Mouse (Mus musculus): Measurements from ENCODE around the gene Zp1. TPM values are rescaled to one million over a fixed set of nuclear protein-coding genes. Genes with fewer than 3 reads are reported as not detected.

The Zp1 gene
- polyA plus RNA-seq (2015; fragmentation: Nextera tagmentation; extraction: Ambion mirVana) = 0.21 and 0.27 TPM in 2 replicates

DNA sequence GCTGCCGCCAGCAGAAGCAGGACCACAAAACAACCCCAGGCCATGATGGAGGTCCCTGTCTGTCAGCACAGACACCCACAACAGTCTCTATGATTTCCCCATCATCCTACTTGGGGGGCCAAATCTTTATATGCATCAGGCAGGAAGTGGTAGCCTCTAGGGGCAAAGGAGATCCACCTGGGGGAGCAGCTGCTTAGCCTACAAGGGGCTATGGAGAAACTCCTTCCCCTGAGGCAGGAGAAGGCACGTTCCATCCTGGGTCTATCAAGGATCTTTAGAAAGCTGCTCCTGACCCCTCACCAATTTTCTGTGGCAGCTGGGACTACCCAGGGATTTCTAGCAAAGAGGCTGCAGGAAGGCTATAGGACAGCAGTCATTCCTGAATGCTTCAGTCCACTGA lies at the start of gene Zp1:
Gene Zp1, minus strand, starts transcription at position 101 of the 400 bp plus-strand sequence.
- H3K4me2 ChIP-seq = no peak within 1 kb of the TSS
- 62% methylated on average over 2 of the region's 2 CpGs for WGBS
- ATAC-seq (ENCODE audit: low FRiP score, low read depth) = no peak
- H3K4me3 ChIP-seq = no peak within 1 kb of the TSS
- no peak within 1 kb of the TSS for H3K9ac ChIP-seq
- H3K36me3 ChIP-seq = no peaks in the 10 kb centered on the region
- no peak within 1 kb of the TSS for H3K27ac ChIP-seq (replicated peaks)
- 0 out of 2 replicates have a peak, but pooled peaks cover 4% of the 10 kb centered on the region for H3K4me1 ChIP-seq (replicated peaks)
- no peaks in the 10 kb centered on the region for H3K9me3 ChIP-seq
- H3K27me3 ChIP-seq = no peaks in the 10 kb centered on the region

DNA sequence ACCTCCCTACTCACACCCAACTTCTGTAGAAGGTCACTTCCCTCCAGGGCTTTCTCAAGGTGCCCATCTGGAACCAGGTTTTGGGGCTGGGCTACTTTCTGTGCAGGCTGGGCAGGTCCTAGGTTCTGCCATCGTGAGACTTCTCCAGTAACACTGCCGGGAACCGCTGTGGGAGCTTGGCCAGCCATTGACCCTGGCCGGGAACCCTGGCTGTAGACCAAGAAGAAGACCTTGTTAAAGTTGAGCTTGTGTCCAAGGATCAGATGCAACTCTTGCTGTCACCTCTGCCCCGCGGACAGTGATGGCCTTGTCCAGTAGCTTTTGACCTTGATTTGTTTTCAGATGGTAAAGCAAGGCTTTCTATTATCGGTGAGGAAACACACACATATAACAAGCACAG lies 48.1 kb upstream of the Zp1 start:
- Histone ChIP-seq H3K4me1 (replicated peaks) (no peaks in the 10 kb centered on the region), H3K27ac (replicated peaks) (no peak overlapping the region), H3K9ac (no peak overlapping the region), H3K4me2 (no peak overlapping the region), H3K27me3 (no peaks in the 10 kb centered on the region), H3K9me3 (peaks cover 4% of the 10 kb centered on the region; the same call in 1 of the 2 replicates), H3K4me3 (no peak overlapping the region), H3K36me3 (no peaks in the 10 kb centered on the region)
- ATAC-seq (ENCODE audit: low FRiP score, low read depth) = no peak
- WGBS = 95% methylated on average over 7 of the region's 7 CpGs

DNA sequence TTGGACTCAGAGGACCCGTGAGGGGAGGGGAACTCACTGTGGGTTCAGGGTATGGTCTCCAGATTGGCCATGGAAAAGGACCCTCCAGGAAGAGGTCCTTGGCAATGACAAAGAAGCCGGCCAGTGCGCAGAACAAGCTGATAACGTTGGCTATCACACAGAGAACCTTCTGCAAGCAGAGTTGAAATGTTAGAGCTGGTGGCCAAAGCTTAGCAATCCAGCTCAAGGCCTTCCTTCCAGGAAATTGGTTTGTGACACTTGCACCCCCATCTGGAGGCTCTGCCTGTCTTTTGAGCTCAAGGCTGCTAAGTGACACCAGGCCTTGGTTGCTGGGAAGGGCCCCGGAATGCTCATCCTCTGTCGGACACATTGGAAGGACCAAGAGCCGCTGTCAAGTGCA lies 45.3 kb upstream of the Zp1 start:
- no peak overlapping the region for H3K27ac ChIP-seq (replicated peaks)
- no peak overlapping the region for H3K4me2 ChIP-seq
- no peaks in the 10 kb centered on the region for H3K36me3 ChIP-seq
- WGBS = 93% methylated on average over 7 of the region's 7 CpGs
- no peak overlapping the region for H3K4me3 ChIP-seq
- H3K9ac ChIP-seq = no peak overlapping the region
- no peak for ATAC-seq (ENCODE audit: low FRiP score, low read depth)
- no peaks in the 10 kb centered on the region for H3K27me3 ChIP-seq
- H3K4me1 ChIP-seq (replicated peaks) = no peaks in the 10 kb centered on the region
- no peaks in the 10 kb centered on the region for H3K9me3 ChIP-seq

DNA sequence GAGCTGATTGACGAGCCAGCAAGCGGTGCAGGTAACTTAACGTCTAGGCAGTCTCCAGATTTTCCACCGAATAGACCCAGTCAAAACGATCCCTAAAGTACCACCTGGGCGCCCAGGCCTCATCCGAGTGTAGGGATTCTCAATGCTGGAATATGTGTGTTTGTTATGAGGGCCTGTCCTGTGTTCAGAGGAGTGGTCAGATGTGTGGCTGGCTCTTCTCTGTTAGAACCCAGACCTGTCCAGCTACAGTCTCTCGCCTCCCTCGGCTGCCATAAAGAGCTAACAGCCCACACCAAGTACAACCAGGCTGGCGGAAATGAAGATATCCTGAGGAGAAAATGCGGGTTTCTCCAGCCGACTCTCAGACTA lies 39.5 kb upstream of the Zp1 start:
- no peaks in the 10 kb centered on the region for H3K27me3 ChIP-seq
- peak; percentile 54; the same call in 1 of the 2 replicates for ATAC-seq (ENCODE audit: low FRiP score, low read depth)
- 46% methylated on average over 12 of the region's 12 CpGs for WGBS
- H3K9me3 ChIP-seq = no peaks in the 10 kb centered on the region
- no peaks in the 10 kb centered on the region for H3K36me3 ChIP-seq
- peaks cover 3% of the 10 kb centered on the region for H3K4me1 ChIP-seq (replicated peaks)
- H3K4me3 ChIP-seq = no peak overlapping the region
- H3K9ac ChIP-seq = peak overlapping the region; percentile 14; the same call in 1 of the 2 replicates
- H3K4me2 ChIP-seq = no peak overlapping the region
- H3K27ac ChIP-seq (replicated peaks) = no peak overlapping the region

DNA sequence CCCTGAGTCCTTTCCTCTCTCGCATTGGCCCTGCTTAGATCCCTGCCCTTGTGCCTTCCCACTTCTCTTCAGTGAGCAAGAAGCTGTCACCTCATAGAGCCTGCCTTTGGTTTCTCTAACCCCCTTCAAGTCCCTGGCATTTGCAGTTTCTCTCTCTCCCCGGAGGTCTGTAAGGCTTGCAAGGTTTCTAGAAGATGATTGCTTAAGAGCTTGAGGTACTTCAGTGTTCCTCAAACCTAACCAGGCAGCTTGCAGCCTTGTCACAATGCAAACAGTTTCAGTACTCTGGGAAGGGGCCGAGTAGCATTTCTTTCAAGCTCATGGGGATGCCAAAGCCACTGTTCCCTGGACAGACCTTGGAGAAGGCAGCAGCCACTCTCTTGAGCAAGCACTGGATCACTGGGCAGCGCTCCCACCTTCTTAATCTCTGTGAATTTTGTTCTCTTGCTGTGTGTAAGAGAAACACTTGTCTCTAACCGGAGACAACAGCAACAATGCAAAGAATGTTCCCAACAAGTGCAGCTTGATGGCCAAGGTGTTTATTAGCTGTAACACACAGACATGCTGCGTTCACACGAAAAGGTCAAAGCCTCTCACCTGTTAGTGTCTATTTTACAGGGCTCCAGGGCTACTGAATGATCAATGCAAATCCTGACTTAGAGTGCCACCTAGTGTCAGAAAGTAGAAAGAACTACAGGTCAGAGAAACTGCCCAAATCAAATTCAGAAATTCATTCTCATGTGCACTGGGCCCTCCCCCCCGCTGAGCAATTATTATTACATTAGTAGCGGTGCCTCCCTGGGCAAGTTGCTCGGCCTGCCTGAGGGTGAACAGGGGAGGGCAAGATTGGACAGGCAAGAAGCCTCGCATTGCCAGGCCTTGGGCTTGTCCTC lies 38.9 kb upstream of the Zp1 start:
- H3K4me2 ChIP-seq = no peak overlapping the region
- H3K27ac ChIP-seq (replicated peaks) = no peak overlapping the region
- no peak overlapping the region for H3K4me3 ChIP-seq
- H3K4me1 ChIP-seq (replicated peaks) = peaks cover 3% of the 10 kb centered on the region
- no peaks in the 10 kb centered on the region for H3K36me3 ChIP-seq
- 34% methylated on average over 11 of the region's 11 CpGs for WGBS
- ATAC-seq (ENCODE audit: low FRiP score, low read depth) = peak; percentile 87
- no peaks in the 10 kb centered on the region for H3K27me3 ChIP-seq
- H3K9ac ChIP-seq = peak overlapping the region; percentile 14; the same call in 1 of the 2 replicates
- no peaks in the 10 kb centered on the region for H3K9me3 ChIP-seq

DNA sequence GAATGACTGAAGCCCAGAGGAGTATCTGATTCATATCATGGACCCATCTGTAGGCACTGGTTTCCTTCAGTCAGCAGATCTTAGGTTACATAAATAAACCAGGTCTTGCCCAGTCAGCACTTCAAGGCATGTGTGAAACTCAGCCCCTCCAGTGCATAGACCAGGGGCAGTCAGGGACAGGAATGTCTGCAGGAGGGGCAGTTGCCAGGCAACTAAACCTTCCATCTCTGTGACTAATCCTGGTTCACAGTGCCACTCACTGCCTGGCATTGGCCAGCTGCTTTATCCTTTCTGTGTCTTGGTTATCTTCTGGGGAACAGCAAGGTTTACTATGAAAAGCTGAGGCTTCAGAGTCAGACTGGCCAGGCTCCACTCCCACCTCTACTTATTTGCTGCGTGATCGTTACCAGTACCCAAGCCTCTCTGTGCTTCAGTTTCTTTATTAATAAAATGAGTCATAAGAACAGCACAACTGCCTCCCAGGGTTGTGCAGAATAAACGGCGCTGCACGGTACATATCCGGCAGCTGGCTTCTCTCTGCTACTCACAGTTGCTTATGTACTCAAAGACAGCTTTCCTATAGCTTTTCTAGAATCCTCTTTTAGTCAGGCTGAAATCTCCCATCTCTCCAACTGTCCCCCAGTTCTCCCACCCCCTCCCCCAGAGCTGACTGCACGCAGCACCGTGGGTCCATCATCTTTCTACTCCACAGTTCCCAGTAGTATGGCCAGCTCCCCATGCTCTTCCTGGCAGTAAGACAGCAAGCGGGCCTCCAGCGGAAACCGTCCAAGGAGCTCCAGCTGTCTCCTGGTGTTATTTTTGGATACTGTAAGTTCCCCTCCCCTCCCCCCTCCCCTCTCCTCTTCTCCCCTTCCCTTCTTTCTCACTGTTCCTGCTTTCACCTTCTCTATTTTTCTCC lies 31.8 kb upstream of the Zp1 start:
- Histone ChIP-seq H3K9me3 (no peaks in the 10 kb centered on the region), H3K9ac (0 out of 2 replicates have a peak overlapping the region, but pooled peaks have one; percentile 3), H3K4me1 (replicated peaks) (peaks cover 20% of the 10 kb centered on the region), H3K4me2 (0 out of 2 replicates have a peak overlapping the region, but pooled peaks have one; percentile 4), H3K4me3 (no peak overlapping the region), H3K27me3 (no peaks in the 10 kb centered on the region), H3K27ac (replicated peaks) (no peak overlapping the region), H3K36me3 (no peaks in the 10 kb centered on the region)
- WGBS = 60% methylated on average over 11 of the region's 11 CpGs
- no peak for ATAC-seq (ENCODE audit: low FRiP score, low read depth)

DNA sequence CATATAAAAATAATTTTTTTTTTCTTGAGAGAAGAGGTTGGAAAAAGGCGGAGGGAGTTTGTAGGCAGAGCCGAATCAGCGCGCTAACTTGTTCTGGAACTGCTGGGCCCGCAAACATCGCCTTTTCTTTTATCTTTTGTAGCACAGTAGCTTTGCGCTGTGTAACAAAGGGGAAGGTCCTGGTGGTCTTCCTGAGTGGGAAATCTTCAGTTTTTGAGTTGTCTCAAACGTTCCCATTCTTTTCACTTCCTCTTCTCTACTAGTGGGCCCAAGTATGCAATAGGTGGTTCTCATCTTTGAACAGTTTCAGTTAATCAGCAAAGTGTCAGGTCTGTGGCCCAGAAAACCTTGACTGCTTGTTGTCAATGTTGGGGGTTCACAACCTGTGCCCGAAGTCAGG lies 29.1 kb upstream of the Zp1 start:
- no peaks in the 10 kb centered on the region for H3K27me3 ChIP-seq
- peak overlapping the region; percentile 39 for H3K9ac ChIP-seq
- peak overlapping the region; percentile 100 for H3K4me2 ChIP-seq
- H3K36me3 ChIP-seq = peaks cover 6% of the 10 kb centered on the region
- peak overlapping the region; percentile 76 for H3K4me3 ChIP-seq
- 38% methylated on average over 9 of the region's 9 CpGs for WGBS
- H3K4me1 ChIP-seq (replicated peaks) = peaks cover 32% of the 10 kb centered on the region
- H3K9me3 ChIP-seq = no peaks in the 10 kb centered on the region
- ATAC-seq (ENCODE audit: low FRiP score, low read depth) = no peak
- peak overlapping the region; percentile 73 for H3K27ac ChIP-seq (replicated peaks)

DNA sequence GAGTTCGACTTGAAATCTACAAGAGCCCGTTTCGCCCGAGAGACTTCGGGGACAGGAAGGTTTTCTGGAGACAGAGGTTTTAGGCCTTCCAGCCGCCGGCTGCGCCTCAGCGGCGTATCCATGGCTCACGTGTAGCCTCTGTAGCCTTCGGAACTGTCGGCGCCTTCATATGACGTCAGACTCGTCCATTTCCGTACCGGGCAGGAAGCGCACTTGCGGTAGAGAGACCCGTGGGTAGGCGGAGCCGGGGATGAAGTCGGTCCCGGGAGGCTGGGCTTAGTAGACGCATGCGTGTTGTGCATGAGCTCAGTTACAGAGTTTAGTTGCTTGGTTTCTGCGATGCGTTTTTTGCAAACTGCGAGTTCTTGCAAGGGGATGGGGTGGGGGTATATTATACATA lies 28.7 kb upstream of the Zp1 start, which contains the start of gene Ccdc86:
Gene Ccdc86, minus strand, starts transcription at position 155 of the 400 bp plus-strand sequence.
- H3K27me3 ChIP-seq = no peaks in the 10 kb centered on the region
- ATAC-seq (ENCODE audit: low FRiP score, low read depth) = peak; percentile 98
- H3K36me3 ChIP-seq = peaks cover 11% of the 10 kb centered on the region
- peak within 1 kb of the TSS; percentile 73 for H3K27ac ChIP-seq (replicated peaks)
- H3K9ac ChIP-seq = peak within 1 kb of the TSS; percentile 84
- H3K9me3 ChIP-seq = no peaks in the 10 kb centered on the region
- H3K4me2 ChIP-seq = peak within 1 kb of the TSS; percentile 100
- H3K4me3 ChIP-seq = peak within 1 kb of the TSS; percentile 76
- H3K4me1 ChIP-seq (replicated peaks) = peaks cover 32% of the 10 kb centered on the region
- WGBS = under 1% methylated on average over 30 of the region's 30 CpGs

DNA sequence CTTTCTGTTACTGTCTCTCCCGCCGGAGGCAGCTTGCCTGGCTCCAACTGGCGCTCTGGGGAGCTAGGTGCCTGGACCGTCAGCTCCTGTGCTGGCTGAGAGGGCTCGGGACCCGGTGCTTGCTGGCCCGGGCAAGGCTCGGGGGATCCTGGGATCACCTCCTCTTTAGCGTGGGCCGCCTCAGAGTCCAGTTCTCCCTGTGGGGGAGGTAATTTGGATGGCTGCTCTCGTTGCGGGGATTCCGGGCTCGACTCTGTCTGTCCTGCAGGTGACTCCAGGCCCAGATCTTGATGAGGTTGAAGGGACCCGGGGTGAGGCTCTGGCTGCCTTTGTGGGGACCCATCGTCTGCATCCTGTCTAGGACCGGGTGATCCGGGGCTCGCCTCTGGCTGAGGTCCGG lies 28.0 kb upstream of the Zp1 start:
- Histone ChIP-seq H3K36me3 (peaks cover 17% of the 10 kb centered on the region), H3K9me3 (no peaks in the 10 kb centered on the region), H3K4me1 (replicated peaks) (peaks cover 32% of the 10 kb centered on the region), H3K9ac (peak overlapping the region; percentile 84), H3K4me2 (peak overlapping the region; percentile 100), H3K27ac (replicated peaks) (no peak overlapping the region), H3K27me3 (no peaks in the 10 kb centered on the region), H3K4me3 (peak overlapping the region; percentile 76)
- 1% methylated on average over 20 of the region's 20 CpGs for WGBS
- ATAC-seq (ENCODE audit: low FRiP score, low read depth) = no peak

DNA sequence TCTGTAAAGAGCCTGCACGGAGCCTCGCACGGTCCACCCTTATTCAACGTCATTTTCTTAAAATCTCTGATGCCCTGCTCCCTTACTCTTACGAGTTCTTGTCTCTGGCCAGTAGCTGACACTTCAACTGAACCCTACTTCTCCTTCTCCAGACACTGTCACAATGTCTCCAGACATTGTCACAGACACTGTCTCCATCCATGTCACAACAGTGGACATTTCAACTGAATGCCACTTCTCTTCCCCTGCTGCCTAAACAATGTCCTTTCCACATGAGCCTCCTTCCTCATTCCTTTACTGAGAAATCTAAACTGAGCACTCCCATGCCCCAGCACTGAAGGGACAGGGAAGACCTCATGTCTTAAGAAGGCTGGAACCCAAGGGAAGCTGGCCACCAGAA lies 26.8 kb upstream of the Zp1 start:
- Histone ChIP-seq H3K4me3 (peak overlapping the region; percentile 76), H3K27me3 (no peaks in the 10 kb centered on the region), H3K36me3 (peaks cover 29% of the 10 kb centered on the region), H3K4me2 (peak overlapping the region; percentile 100), H3K4me1 (replicated peaks) (peaks cover 32% of the 10 kb centered on the region), H3K27ac (replicated peaks) (no peak overlapping the region), H3K9ac (0 out of 2 replicates have a peak overlapping the region, but pooled peaks have one; percentile 84), H3K9me3 (no peaks in the 10 kb centered on the region)
- no peak for ATAC-seq (ENCODE audit: low FRiP score, low read depth)
- 88% methylated on average over 5 of the region's 5 CpGs for WGBS

DNA sequence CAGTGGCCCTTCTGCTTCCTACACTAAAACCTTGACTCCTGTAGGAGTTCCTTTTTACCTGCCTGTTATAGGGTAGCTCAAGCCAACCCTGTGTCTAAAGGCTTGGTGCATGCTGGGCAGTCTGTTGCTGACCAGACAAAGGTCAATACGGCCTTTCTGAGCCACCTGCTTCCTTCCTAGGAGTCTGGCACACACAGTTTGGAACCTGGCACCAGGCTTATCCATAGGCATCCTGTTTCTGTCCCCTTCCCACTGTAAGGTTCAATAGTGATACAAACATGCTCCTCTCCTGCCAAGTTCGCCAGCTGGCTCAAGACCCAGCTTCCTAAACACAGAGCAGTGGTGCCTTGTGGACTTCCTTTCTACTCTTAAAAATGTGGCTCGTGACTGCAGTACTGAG lies 26.1 kb upstream of the Zp1 start:
- peaks cover 31% of the 10 kb centered on the region for H3K4me1 ChIP-seq (replicated peaks)
- H3K4me3 ChIP-seq = no peak overlapping the region

More for the DNA sequence above, 26.1 kb upstream of the Zp1 start:
- Histone ChIP-seq H3K36me3 (peaks cover 32% of the 10 kb centered on the region), H3K27me3 (no peaks in the 10 kb centered on the region), H3K9ac (no peak overlapping the region), H3K9me3 (no peaks in the 10 kb centered on the region), H3K4me2 (peak overlapping the region; percentile 100), H3K27ac (replicated peaks) (no peak overlapping the region)
- ATAC-seq (ENCODE audit: low FRiP score, low read depth) = no peak
- WGBS = 90% methylated on average over 3 of the region's 3 CpGs

All from hindbrain, embryonic 15.5 days (tissue).